Mouse (Mus musculus): ENCODE measurements at regions not wholly inside any gene's neighbourhood (a gene's known extent, or its start where the extent isn't known, plus 50 kb on each side); places are given as distances from the start of the nearest gene placed in this dataset.

DNA sequence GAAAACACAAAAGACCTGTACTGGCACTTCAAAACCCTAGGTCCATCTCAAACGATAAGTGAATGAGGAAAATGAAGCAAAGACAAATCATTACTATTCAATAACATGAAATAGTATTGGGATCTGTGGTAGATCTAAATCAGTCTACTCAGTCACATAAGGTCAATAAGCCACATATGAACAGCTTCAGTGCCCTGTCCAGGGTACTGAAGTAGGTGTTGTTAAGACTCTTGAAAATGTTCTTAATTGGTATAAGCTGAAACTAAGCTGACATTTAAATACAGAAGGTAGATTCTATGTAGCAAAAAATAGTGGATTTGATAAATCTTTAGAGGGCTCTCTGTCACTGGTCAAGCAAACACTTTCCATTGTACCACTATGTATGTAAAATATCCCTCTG is 183.8 kb downstream of the Tm4sf1 start:
- no peak overlapping the region for H3K4me2 ChIP-seq (replicated peaks)
- H3K36me3 ChIP-seq, result no peaks in the 10 kb centered on the region
- 85% methylated on average over 1 of the region's 1 CpGs for WGBS
- H3K27ac ChIP-seq, result no peak overlapping the region
- no peaks in the 10 kb centered on the region for H3K4me1 ChIP-seq
- no peak for ATAC-seq (ENCODE audit: insufficient number of reproducible peaks, insufficient read depth, low FRiP score, low TSS enrichment)
- H3K9ac ChIP-seq, result no peak overlapping the region
- H3K4me3 ChIP-seq, result no peak overlapping the region
- H3K27me3 ChIP-seq, result no peaks in the 10 kb centered on the region
- no peaks in the 10 kb centered on the region for H3K9me3 ChIP-seq

DNA sequence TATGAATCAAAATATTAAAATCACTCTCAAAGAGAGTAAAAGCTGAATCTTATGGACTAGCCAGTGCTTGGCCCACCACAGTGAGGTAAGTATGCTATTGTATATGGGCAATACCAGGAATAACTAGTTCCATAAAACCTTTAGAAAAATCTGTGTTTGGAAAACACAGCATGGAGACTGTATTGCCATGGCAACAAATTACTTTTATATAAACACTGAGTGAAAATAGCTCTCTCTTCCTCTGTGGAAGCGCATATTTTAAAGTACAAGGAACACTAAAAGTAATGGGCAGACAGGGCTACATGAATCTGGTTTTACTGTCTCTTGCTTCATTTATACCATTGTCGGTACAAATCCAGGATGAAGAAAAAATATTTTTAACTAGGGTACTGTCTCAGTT is 199.5 kb downstream of the Tm4sf1 start:
- Histone ChIP-seq H3K9ac (no peak overlapping the region), H3K9me3 (no peaks in the 10 kb centered on the region), H3K27me3 (no peaks in the 10 kb centered on the region), H3K4me2 (replicated peaks) (no peak overlapping the region), H3K4me3 (no peak overlapping the region), H3K4me1 (no peaks in the 10 kb centered on the region), H3K36me3 (no peaks in the 10 kb centered on the region), H3K27ac (no peak overlapping the region)
- 75% methylated on average over 2 of the region's 2 CpGs for WGBS
- no peak for ATAC-seq (ENCODE audit: insufficient number of reproducible peaks, insufficient read depth, low FRiP score, low TSS enrichment)

DNA sequence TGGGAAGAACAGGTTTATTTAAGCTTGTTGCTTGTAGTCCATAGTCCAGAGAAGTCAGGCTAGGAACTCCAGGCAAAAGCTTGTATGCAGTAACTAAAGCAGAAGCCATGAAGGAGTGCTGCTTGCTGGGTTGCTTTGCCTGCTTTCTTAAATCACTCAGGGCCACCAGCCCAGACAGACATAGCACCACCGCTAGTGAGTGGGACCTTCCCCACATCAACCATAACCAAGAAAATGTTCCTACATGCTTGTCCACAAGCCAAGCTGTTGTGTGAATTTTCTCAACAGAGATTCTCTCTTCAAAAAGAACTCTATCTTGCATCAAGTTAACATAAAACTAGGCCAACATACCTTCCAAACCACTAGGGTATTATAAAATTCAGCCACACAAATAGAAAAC is 201.3 kb downstream of the Tm4sf1 start:
- H3K4me1 ChIP-seq, result no peaks in the 10 kb centered on the region
- WGBS, result 85% methylated on average over 1 of the region's 1 CpGs
- H3K9ac ChIP-seq, result no peak overlapping the region
- no peak for ATAC-seq (ENCODE audit: insufficient number of reproducible peaks, insufficient read depth, low FRiP score, low TSS enrichment)
- H3K4me2 ChIP-seq (replicated peaks), result no peak overlapping the region
- H3K27me3 ChIP-seq, result no peaks in the 10 kb centered on the region
- no peaks in the 10 kb centered on the region for H3K36me3 ChIP-seq
- H3K4me3 ChIP-seq, result no peak overlapping the region
- H3K27ac ChIP-seq, result no peak overlapping the region
- H3K9me3 ChIP-seq, result no peaks in the 10 kb centered on the region

DNA sequence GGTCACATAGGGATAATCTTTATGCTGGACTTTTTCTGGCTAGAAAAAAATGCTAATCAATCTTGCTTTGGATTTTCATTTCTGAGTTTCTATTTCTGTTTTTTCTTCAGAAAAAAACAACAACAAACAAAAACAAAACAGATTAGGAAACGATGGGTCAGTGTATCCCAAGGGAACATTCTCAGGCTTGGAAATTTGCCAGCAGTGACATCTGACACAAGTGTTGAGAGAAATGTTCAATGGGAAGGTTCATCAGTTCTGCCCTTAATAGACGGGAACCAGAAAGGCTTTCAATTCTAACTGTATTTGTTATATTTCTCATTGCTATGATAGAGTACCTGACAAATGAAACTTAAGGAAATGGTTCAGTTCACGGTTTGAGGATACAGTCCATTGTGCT is 206.9 kb downstream of the Tm4sf1 start:
- no peak for ATAC-seq (ENCODE audit: insufficient number of reproducible peaks, insufficient read depth, low FRiP score, low TSS enrichment)
- H3K9ac ChIP-seq, result no peak overlapping the region
- H3K4me2 ChIP-seq (replicated peaks), result no peak overlapping the region
- no peak overlapping the region for H3K27ac ChIP-seq
- no peaks in the 10 kb centered on the region for H3K4me1 ChIP-seq
- no peaks in the 10 kb centered on the region for H3K9me3 ChIP-seq
- WGBS, result 67% methylated on average over 3 of the region's 3 CpGs
- no peaks in the 10 kb centered on the region for H3K36me3 ChIP-seq
- H3K27me3 ChIP-seq, result no peaks in the 10 kb centered on the region
- H3K4me3 ChIP-seq, result no peak overlapping the region

DNA sequence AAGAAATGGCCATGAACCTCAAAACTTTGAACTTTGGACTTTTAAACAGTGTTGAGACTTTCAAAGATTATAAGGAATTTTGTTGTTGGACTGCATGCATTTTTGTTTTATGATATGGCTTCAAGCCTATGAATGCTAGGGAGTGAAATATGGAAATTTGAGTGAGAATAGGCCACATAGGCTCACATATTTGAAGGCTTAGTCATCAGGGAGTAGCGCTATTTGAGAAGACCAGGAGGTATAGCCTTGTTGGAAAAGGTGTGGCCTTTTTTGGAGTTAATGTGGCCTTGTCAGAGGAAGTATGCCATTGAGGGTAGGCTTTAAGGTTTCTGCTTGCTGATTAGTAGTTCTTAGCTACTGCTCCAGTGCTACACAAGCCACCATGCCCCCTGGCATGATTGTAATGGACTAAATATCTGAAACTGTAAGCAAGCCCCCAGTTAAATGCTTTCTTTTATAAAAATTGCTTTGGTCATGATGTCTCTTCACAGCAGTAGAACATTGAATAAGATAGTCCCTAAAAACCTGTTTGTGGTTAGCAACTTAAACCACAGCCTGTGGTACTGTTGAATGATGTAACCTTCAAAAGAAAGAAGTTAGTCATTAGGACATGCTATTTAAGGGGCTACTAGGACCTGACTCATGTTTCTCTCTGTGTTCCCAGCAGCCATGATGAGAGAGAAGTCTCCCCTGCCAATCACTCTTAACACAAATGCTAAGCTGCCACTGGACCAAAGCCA is 208.4 kb downstream of the Tm4sf1 start:
- H3K36me3 ChIP-seq, result no peaks in the 10 kb centered on the region
- ATAC-seq (ENCODE audit: insufficient number of reproducible peaks, insufficient read depth, low FRiP score, low TSS enrichment), result no peak
- H3K27me3 ChIP-seq, result no peaks in the 10 kb centered on the region
- H3K4me2 ChIP-seq (replicated peaks), result no peak overlapping the region
- H3K27ac ChIP-seq, result no peak overlapping the region
- no peaks in the 10 kb centered on the region for H3K4me1 ChIP-seq
- no peaks in the 10 kb centered on the region for H3K9me3 ChIP-seq
- H3K4me3 ChIP-seq, result no peak overlapping the region
- WGBS, result 91% methylated on average over 1 of the region's 1 CpGs
- no peak overlapping the region for H3K9ac ChIP-seq

DNA sequence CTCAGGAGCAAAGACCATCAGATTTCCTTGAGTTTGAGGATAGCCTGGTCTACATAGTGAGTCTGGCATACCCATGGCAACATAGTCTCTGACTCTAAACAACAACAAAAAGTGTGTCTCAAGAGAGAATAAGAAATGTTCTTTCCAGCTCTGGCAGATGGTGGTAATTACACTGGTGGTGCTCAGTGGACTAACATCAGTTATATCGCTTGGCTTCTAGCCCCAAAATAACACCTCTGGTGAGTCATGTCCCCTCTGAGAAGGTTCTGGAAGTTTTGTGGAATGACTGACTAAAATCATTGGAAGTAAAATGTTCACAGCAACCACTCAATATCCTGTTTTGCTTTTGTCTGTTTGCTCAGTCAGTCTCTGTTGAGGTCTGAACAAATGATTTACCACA is 227.3 kb downstream of the Tm4sf1 start:
- no peak overlapping the region for H3K27ac ChIP-seq
- H3K9ac ChIP-seq, result no peak overlapping the region
- no peaks in the 10 kb centered on the region for H3K9me3 ChIP-seq
- H3K4me2 ChIP-seq (replicated peaks), result no peak overlapping the region
- H3K4me3 ChIP-seq, result no peak overlapping the region
- no peaks in the 10 kb centered on the region for H3K4me1 ChIP-seq
- no peaks in the 10 kb centered on the region for H3K36me3 ChIP-seq
- 97% methylated on average over 1 of the region's 1 CpGs for whole genome bisulfite sequencing
- H3K27me3 ChIP-seq, result no peaks in the 10 kb centered on the region
- ATAC-seq (ENCODE audit: insufficient number of reproducible peaks, insufficient read depth, low FRiP score, low TSS enrichment), result no peak

GRCm38 (mm10) chr3:57073962-57074506 is 227.8 kb downstream of the Tm4sf1 start:
- no peaks in the 10 kb centered on the region for H3K36me3 ChIP-seq
- WGBS, result 79% methylated on average over 4 of the region's 4 CpGs
- H3K27me3 ChIP-seq, result no peaks in the 10 kb centered on the region
- no peak overlapping the region for H3K27ac ChIP-seq
- no peaks in the 10 kb centered on the region for H3K9me3 ChIP-seq
- ATAC-seq (ENCODE audit: insufficient number of reproducible peaks, insufficient read depth, low FRiP score, low TSS enrichment), result no peak
- H3K9ac ChIP-seq, result no peak overlapping the region
- no peaks in the 10 kb centered on the region for H3K4me1 ChIP-seq
- H3K4me3 ChIP-seq, result no peak overlapping the region
- H3K4me2 ChIP-seq (replicated peaks), result no peak overlapping the region

- no peak overlapping the region for H3K4me2 ChIP-seq (replicated peaks)
Measured at GRCm38 (mm10) chr3:57033021-57033420, 268.8 kb downstream of the Tm4sf1 start.

GRCm38 (mm10) chr3:57018171-57018570 is 283.6 kb downstream of the Tm4sf1 start:
- Histone ChIP-seq H3K36me3 (no peaks in the 10 kb centered on the region), H3K9ac (no peak overlapping the region), H3K4me1 (no peaks in the 10 kb centered on the region), H3K4me3 (no peak overlapping the region), H3K9me3 (no peaks in the 10 kb centered on the region), H3K4me2 (replicated peaks) (no peak overlapping the region), H3K27me3 (no peaks in the 10 kb centered on the region), H3K27ac (no peak overlapping the region)
- no peak for ATAC-seq (ENCODE audit: insufficient number of reproducible peaks, insufficient read depth, low FRiP score, low TSS enrichment)

More at GRCm38 (mm10) chr3:57033021-57033420, 268.8 kb downstream of the Tm4sf1 start:
- Histone ChIP-seq H3K27ac (no peak overlapping the region), H3K4me1 (no peaks in the 10 kb centered on the region), H3K4me3 (no peak overlapping the region), H3K9ac (no peak overlapping the region), H3K27me3 (no peaks in the 10 kb centered on the region), H3K36me3 (no peaks in the 10 kb centered on the region), H3K9me3 (no peaks in the 10 kb centered on the region)
- ATAC-seq (ENCODE audit: insufficient number of reproducible peaks, insufficient read depth, low FRiP score, low TSS enrichment), result no peak

DNA sequence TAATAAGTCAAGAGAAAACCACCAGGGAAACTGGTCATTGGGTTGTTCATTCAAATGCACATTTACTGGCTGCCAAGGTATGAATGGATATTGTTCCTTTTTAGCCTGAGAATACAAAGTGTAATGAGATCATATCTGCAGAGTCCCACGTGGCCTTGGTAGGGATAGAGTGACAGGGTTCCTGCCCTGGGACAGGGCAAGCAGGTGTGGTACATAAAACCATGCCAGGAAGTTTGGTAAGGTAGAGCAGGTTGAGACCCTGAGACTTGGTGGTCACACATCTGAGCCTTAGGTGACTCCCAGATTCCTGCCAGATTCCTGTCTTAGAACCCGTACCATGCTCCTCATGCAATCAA is 320.5 kb downstream of the Tm4sf1 start:
- no peak overlapping the region for H3K27ac ChIP-seq
- H3K27me3 ChIP-seq, result no peaks in the 10 kb centered on the region
- no peaks in the 10 kb centered on the region for H3K4me1 ChIP-seq
- H3K9me3 ChIP-seq, result no peaks in the 10 kb centered on the region
- no peak overlapping the region for H3K4me2 ChIP-seq (replicated peaks)
- WGBS, result 71% methylated on average over 2 of the region's 2 CpGs
- H3K4me3 ChIP-seq, result no peak overlapping the region
- H3K36me3 ChIP-seq, result no peaks in the 10 kb centered on the region
- H3K9ac ChIP-seq, result no peak overlapping the region
- ATAC-seq (ENCODE audit: insufficient number of reproducible peaks, insufficient read depth, low FRiP score, low TSS enrichment), result no peak

GRCm38 (mm10) chr3:56980593-56981304 is 321.0 kb downstream of the Tm4sf1 start:
- H3K9ac ChIP-seq, result no peak overlapping the region
- 67% methylated on average over 3 of the region's 3 CpGs for WGBS
- no peak overlapping the region for H3K4me3 ChIP-seq
- no peaks in the 10 kb centered on the region for H3K27me3 ChIP-seq
- no peaks in the 10 kb centered on the region for H3K9me3 ChIP-seq
- H3K4me1 ChIP-seq, result no peaks in the 10 kb centered on the region
- H3K36me3 ChIP-seq, result no peaks in the 10 kb centered on the region
- no peak for ATAC-seq (ENCODE audit: insufficient number of reproducible peaks, insufficient read depth, low FRiP score, low TSS enrichment)
- no peak overlapping the region for H3K27ac ChIP-seq
- no peak overlapping the region for H3K4me2 ChIP-seq (replicated peaks)

DNA sequence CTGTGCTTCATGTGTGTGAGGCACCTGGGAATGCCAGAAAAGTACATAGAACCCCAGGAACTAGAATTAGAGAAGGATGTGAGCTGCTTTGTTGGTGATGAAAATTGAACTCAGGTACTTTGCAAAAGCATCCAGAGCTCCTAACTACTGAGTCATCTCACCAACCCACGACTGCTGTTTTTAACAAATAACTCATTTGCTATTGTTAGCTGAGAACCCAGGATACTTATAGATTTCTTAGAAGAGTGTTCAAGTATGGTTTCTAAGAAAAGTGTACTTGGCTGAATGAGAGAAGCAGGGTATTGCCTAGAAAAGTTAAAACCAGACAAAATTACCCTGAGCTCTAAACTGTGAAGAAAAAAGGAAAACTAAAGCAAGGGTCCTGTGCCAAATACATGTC is 335.8 kb downstream of the Tm4sf1 start:
- no peaks in the 10 kb centered on the region for H3K4me1 ChIP-seq

More for the DNA sequence above, 335.8 kb downstream of the Tm4sf1 start:
- no peak for ATAC-seq (ENCODE audit: insufficient number of reproducible peaks, insufficient read depth, low FRiP score, low TSS enrichment)
- no peaks in the 10 kb centered on the region for H3K9me3 ChIP-seq
- no peak overlapping the region for H3K27ac ChIP-seq
- 66% methylated on average over 1 of the region's 1 CpGs for WGBS
- H3K9ac ChIP-seq, result no peak overlapping the region
- H3K4me2 ChIP-seq (replicated peaks), result no peak overlapping the region
- no peak overlapping the region for H3K4me3 ChIP-seq
- no peaks in the 10 kb centered on the region for H3K27me3 ChIP-seq
- no peaks in the 10 kb centered on the region for H3K36me3 ChIP-seq

All from embryonic facial prominence, embryonic 12.5 days (tissue).